Mouse (Mus musculus) fibroblast of lung, adult 2 months (primary cell): ENCODE data around the gene Tmem247.

ENCODE experiments used
- DNase-seq: peaks from one replicate; pipeline ENCODE4 v3.0.0-alpha.2; 2011; ENCODE audit warnings: low read depth

Tmem247 gene

GRCm38 (mm10) chr17:86963586-86963902, 46.4 kb downstream of the Tmem247 start:
- DNase-seq, result no peak

GRCm38 (mm10) chr17:86964041-86964440, 46.9 kb downstream of the Tmem247 start:
- DNase-seq, result no peak

- peak; percentile 95 for DNase-seq
Observed at GRCm38 (mm10) chr17:86964502-86964901, 47.4 kb downstream of the Tmem247 start.

- no peak for DNase-seq
Observed at GRCm38 (mm10) chr17:86965121-86965520, 48.0 kb downstream of the Tmem247 start.

GRCm38 (mm10) chr17:86966040-86966439, 48.9 kb downstream of the Tmem247 start:
- no peak for DNase-seq

GRCm38 (mm10) chr17:86967048-86967447, 49.9 kb downstream of the Tmem247 start:
- DNase-seq, result no peak

- DNase-seq, result no peak
Observed at GRCm38 (mm10) chr17:86967536-86968525, 50.7 kb downstream of the Tmem247 start.

GRCm38 (mm10) chr17:86968581-86968980, 51.4 kb downstream of the Tmem247 start:
- DNase-seq, result no peak

- DNase-seq, result no peak
Observed at GRCm38 (mm10) chr17:86969582-86969981, 52.4 kb downstream of the Tmem247 start.

- DNase-seq, result no peak
Observed at GRCm38 (mm10) chr17:86970026-86970750, 53.0 kb downstream of the Tmem247 start.

- DNase-seq, result no peak
Observed at GRCm38 (mm10) chr17:86971036-86971435, 53.9 kb downstream of the Tmem247 start.

- DNase-seq, result no peak
Observed at GRCm38 (mm10) chr17:86971860-86972259, 54.7 kb downstream of the Tmem247 start.
